In the genomic region with DNA sequence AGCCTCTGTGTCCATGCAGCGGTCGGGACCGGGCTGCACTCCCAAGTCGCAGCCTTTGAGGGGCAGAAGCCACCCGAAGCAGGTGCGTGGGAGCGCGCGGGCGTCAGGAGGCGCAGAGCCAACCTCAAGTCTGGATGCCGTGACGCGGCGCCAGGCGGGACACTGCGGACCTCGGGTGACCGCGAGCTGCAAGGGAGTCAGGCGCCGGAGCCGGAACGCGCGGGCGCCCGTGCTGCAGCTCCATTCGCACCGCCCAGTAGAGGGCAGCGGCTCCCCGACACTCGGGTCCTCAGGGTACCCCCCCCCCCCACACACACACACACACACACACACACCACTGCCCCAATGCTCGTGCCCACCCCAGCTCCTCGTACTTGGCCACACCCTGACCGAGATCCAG, we compare ENCODE assay signal across 8 mouse cellular contexts. TPM values are rescaled to one million over a fixed set of nuclear protein-coding genes. Genes with fewer than 3 reads are reported as not detected.
DNase-seq lines count a peak whose midpoint lies in the region; ATAC-seq and TF ChIP-seq lines count a peak whose summit lies in the region.

No protein-coding gene starts in this region.

- ATAC-seq in forebrain, embryonic 12.5 days (ENCODE audit: low FRiP score): no peak
- ATAC-seq in heart, postnatal 0 days (ENCODE audit: insufficient read depth, low read depth): peak; percentile 15
- ATAC-seq in neural tube, embryonic 14.5 days (ENCODE audit: low read depth): no peak

- TF ChIP-seq CTCF in brain, embryonic 14.5 days (IDR thresholded peaks at IDR 0.05; ENCODE audit: borderline replicate concordance, extremely low read depth, insufficient read depth, insufficient read length): peak; percentile 53
- peak; percentile 55 for TF ChIP-seq CTCF in heart, postnatal 0 days (IDR thresholded peaks at IDR 0.05; ENCODE audit: low read depth)

- whole genome bisulfite sequencing in forebrain, embryonic 12.5 days: under 1% methylated on average over 28 of the region's 36 CpGs
- WGBS in heart, postnatal 0 days: under 1% methylated on average over 32 of the region's 36 CpGs
- WGBS in neural tube, embryonic 14.5 days: under 1% methylated on average over 29 of the region's 36 CpGs

- H3K9me3 ChIP-seq in forebrain, embryonic 12.5 days: no peaks in the 10 kb centered on the region
- no peaks in the 10 kb centered on the region for H3K9me3 ChIP-seq in heart, postnatal 0 days (replicated peaks; ENCODE audit: control insufficient read depth, low read length)
- H3K9me3 ChIP-seq in neural tube, embryonic 14.5 days (ENCODE audit: control insufficient read depth, low read length): no peaks in the 10 kb centered on the region

- peaks cover 34% of the 10 kb centered on the region for H3K27me3 ChIP-seq in forebrain, embryonic 12.5 days
- H3K27me3 ChIP-seq in heart, postnatal 0 days (ENCODE audit: control insufficient read depth, insufficient read depth, low read length): peaks cover 16% of the 10 kb centered on the region; the same call in 1 of the 2 replicates
- H3K27me3 ChIP-seq in neural tube, embryonic 14.5 days (ENCODE audit: control insufficient read depth, insufficient read depth, low read length): peaks cover 7% of the 10 kb centered on the region; the same call in 1 of the 2 replicates

- peaks cover 25% of the 10 kb centered on the region for H3K4me1 ChIP-seq in forebrain, embryonic 12.5 days
- peaks cover 14% of the 10 kb centered on the region for H3K4me1 ChIP-seq in heart, postnatal 0 days (ENCODE audit: control insufficient read depth, insufficient read depth)
- peaks cover 22% of the 10 kb centered on the region for H3K4me1 ChIP-seq in neural tube, embryonic 14.5 days (ENCODE audit: control insufficient read depth, insufficient read depth, low read length)

- TF ChIP-seq EP300 in heart, postnatal 0 days (IDR thresholded peaks at IDR 0.05; ENCODE audit: low read depth): no peak

- DNase-seq in B cell, adult 2 months: peak; percentile 77 to 80
- peak; percentile 77 for DNase-seq in brain, embryonic 14.5 days (ENCODE audit: low read depth)
- peak; percentile 70 for DNase-seq in heart, postnatal 0 days (ENCODE audit: low spot score)
- DNase-seq in kidney, postnatal 36 days: peak; percentile 77 to 92
- peak; percentile 81 to 83 for DNase-seq in lung, adult 18-20 months
- peak; percentile 85 for DNase-seq in testis, postnatal 10 days (ENCODE audit: low spot score)

- peak overlapping the region; percentile 36 for H3K9ac ChIP-seq in forebrain, embryonic 12.5 days
- peak overlapping the region; percentile 42; the same call in 1 of the 2 replicates for H3K9ac ChIP-seq in heart, postnatal 0 days (replicated peaks; ENCODE audit: low read depth, low read length)
- 0 out of 2 replicates have a peak overlapping the region, but pooled peaks have one; percentile 17 for H3K9ac ChIP-seq in neural tube, embryonic 14.5 days (replicated peaks; ENCODE audit: low read depth, low read length)

- no peak overlapping the region for H3K27ac ChIP-seq in forebrain, embryonic 12.5 days
- H3K27ac ChIP-seq in heart, postnatal 0 days (ENCODE audit: low read depth): no peak overlapping the region
- H3K27ac ChIP-seq in neural tube, embryonic 14.5 days (ENCODE audit: low read depth, low read length): no peak overlapping the region

- H3K4me2 ChIP-seq in forebrain, embryonic 12.5 days: peak overlapping the region; percentile 96
- H3K4me2 ChIP-seq in heart, postnatal 0 days (ENCODE audit: low read depth, low read length): peak overlapping the region; percentile 83
- H3K4me2 ChIP-seq in neural tube, embryonic 14.5 days (ENCODE audit: low read depth, low read length): peak overlapping the region; percentile 98

- H3K36me3 ChIP-seq in forebrain, embryonic 12.5 days (replicated peaks): no peaks in the 10 kb centered on the region
- H3K36me3 ChIP-seq in heart, postnatal 0 days (replicated peaks; ENCODE audit: control insufficient read depth, insufficient read depth, low read length): no peaks in the 10 kb centered on the region
- no peaks in the 10 kb centered on the region for H3K36me3 ChIP-seq in neural tube, embryonic 14.5 days (ENCODE audit: control insufficient read depth, insufficient read depth, low read length)

- peak overlapping the region; percentile 95 for H3K4me3 ChIP-seq in forebrain, embryonic 12.5 days (replicated peaks)
- H3K4me3 ChIP-seq in heart, postnatal 0 days (ENCODE audit: low read depth, low read length): peak overlapping the region; percentile 89
- H3K4me3 ChIP-seq in neural tube, embryonic 14.5 days (ENCODE audit: low read depth, low read length): peak overlapping the region; percentile 80

- no peak for TF ChIP-seq POLR2A in brain, embryonic 14.5 days (IDR thresholded peaks at IDR 0.05; ENCODE audit: borderline replicate concordance, extremely low read depth, insufficient read depth, insufficient read length, poor library complexity, severe bottlenecking)

RNA-seq across cellular contexts. Expression of gene Cux1, which starts 1.5 kb away (rescaled TPM):
- 73.3 and 92.0 TPM in 2 replicates for polyA plus RNA-seq in brain, embryonic 14.5 days (2012; rRNA removed)
- polyA plus RNA-seq in forebrain, embryonic 12.5 days (2016; fragmentation: Nextera tagmentation; extraction: Ambion mirVana): 157 and 165 TPM in 2 replicates
- 89.5 and 118 TPM in 2 replicates for total RNA-seq in heart, postnatal 0 days (2014; rRNA removed; ENCODE audit: low replicate concordance)
- 48.0 and 50.7 TPM in 2 replicates for polyA plus RNA-seq in heart, postnatal 0 days (2015; fragmentation: Nextera tagmentation; extraction: Ambion mirVana)
- 95.3 TPM in 2 replicates for polyA plus RNA-seq in neural tube, embryonic 14.5 days (2014; fragmentation: Nextera tagmentation; extraction: Ambion mirVana)
